Mouse (Mus musculus): ENCODE data around the gene Lin37.

DNA sequence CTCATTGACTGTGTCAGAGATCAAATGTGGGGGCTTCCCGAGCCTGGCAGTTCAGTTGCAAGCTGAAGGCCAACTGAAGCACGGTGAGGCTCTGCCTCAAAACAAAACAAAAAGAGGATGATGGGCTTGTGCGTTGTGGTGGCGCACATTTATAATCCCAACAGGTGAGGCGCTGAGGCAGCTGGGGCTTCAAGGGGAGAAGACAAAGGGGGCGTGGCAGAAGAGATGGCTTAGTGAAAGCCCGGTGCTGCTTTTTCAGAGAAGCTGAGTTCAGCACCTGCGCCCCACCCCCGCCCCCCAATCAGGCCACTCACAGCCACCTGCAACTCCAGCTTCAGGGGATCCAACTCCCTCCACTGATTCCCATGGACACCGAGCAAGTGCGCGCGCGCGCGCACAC, 48.8 kb upstream of the Lin37 start:
- no peak for TF ChIP-seq CTCF (IDR thresholded peaks at IDR 0.05)
- no peak for TF ChIP-seq EP300 (IDR thresholded peaks at IDR 0.05)
